Mouse (Mus musculus) forebrain, embryonic 14.5 days (tissue): ENCODE measurements around the gene Commd6. TPM values are rescaled to one million over a fixed set of nuclear protein-coding genes. Genes with fewer than 3 reads are reported as not detected.

Experiments
- ATAC-seq: fragments of 200-750 bp; cut with Nextera tagmentation; 2 replicates; pipeline ENCODE4 v1.8.0; 2017; ENCODE audit warnings: mild to moderate bottlenecking, moderate library complexity
- DNase-seq: peaks from one replicate; pipeline ENCODE4 v3.0.0-alpha.2; 2015; ENCODE audit warnings: low spot score
- H3K27ac ChIP-seq: fragments of 300-500 bp; sonication (generic); 2 replicates; pipeline ENCODE4 v1.5.1; 2014; ENCODE audit warnings: low read depth, mild to moderate bottlenecking, control low read depth, low read length, moderate library complexity
- H3K27me3 ChIP-seq: fragments of 300-500 bp; sonication (generic); replicated peaks from 2 replicates; pipeline ENCODE4 v1.6.1; 2014; ENCODE audit warnings: low read length, control low read depth, mixed read lengths; ENCODE audit not compliant: control insufficient read depth, insufficient read depth
- H3K36me3 ChIP-seq: fragments of 300-500 bp; sonication (generic); 2 replicates; pipeline ENCODE4 v1.6.1; 2014; ENCODE audit warnings: low read length, control low read depth; ENCODE audit not compliant: control insufficient read depth, insufficient read depth
- H3K4me1 ChIP-seq: fragments of 300-500 bp; sonication (generic); 2 replicates; pipeline ENCODE4 v1.6.1; 2014; ENCODE audit warnings: antibody characterized with exemption, low read length, control low read depth; ENCODE audit not compliant: control insufficient read depth, insufficient read depth
- H3K4me2 ChIP-seq: fragments of 300-500 bp; sonication (generic); 2 replicates; pipeline ENCODE4 v1.6.1; 2014; ENCODE audit warnings: mild to moderate bottlenecking, control low read depth, low read length
- H3K4me3 ChIP-seq: fragments of 300-500 bp; sonication (generic); 2 replicates; pipeline ENCODE4 v1.5.1; 2014; ENCODE audit warnings: low read depth, low read length, control low read depth
- H3K9ac ChIP-seq: fragments of 300-500 bp; sonication (generic); 2 replicates; pipeline ENCODE4 v1.6.1; 2014; ENCODE audit warnings: mild to moderate bottlenecking, low read length, control low read depth, moderate library complexity
- H3K9me3 ChIP-seq: fragments of 300-500 bp; sonication (generic); replicated peaks from 2 replicates; pipeline ENCODE4 v1.6.1; 2016; ENCODE audit warnings: low read length, control low read depth, mixed read lengths; ENCODE audit not compliant: control insufficient read depth
- WGBS: fragments of 180-500 bp; shearing (Covaris S2); extraction: QIAGEN DNeasy Blood & Tissue Kit; methylation state at CpG from one replicate; pipeline ENCODE4 v1.1.7; 2014; 5-methylcytosine and 5-hydroxymethylcytosine counted together
- polyA plus RNA-seq: library from polyadenylated mRNA; unstranded; fragments of >200 nt; fragmentation: Nextera tagmentation; extraction: Ambion mirVana; gene quantifications from 2 replicates; pipeline ENCODE4 v1.2.1, GENCODE M21; 2014

Commd6 gene
- polyA plus RNA-seq, 1 experiment from 2014 or later = 85.4 TPM

DNA sequence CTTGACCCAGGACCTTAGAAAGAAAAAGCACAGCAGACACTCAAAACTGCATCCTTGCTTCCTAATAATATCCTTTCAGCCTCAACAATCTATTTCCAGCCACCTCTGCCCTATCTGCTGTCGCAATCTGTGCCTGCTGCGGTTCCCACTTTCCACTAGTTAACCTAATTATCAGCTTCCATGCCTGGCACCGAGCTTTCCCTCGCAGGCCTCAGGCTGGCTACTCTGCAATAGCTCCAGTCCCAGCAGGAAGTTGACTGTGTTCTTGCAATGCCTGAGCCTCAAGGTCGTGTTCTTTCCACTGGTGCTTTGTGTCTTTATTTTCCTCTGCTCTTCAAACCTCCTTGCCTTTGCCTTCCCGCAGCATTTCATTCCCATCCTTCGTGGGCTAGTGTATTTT lies 54.4 kb downstream of the Commd6 start:
- H3K9ac ChIP-seq = no peak overlapping the region
- no peak for ATAC-seq
- H3K4me1 ChIP-seq = no peaks in the 10 kb centered on the region
- WGBS = 74% methylated on average over 7 of the region's 7 CpGs
- H3K9me3 ChIP-seq = no peaks in the 10 kb centered on the region
- no peak overlapping the region for H3K4me3 ChIP-seq
- no peak overlapping the region for H3K4me2 ChIP-seq
- no peak overlapping the region for H3K27ac ChIP-seq
- H3K36me3 ChIP-seq = no peaks in the 10 kb centered on the region
- peak; percentile 16 for DNase-seq
- H3K27me3 ChIP-seq = no peaks in the 10 kb centered on the region

Other genes with a start within 250 kb of the Commd6 start
- gene Tbc1d4, start 31.5 kb downstream of the Commd6 start, polyA plus RNA-seq = 5.6 and 6.1 TPM in 2 replicates
- 260 and 265 TPM in 2 replicates for gene Uchl3, start 13.3 kb upstream of the Commd6 start, polyA plus RNA-seq
- gene Gm9922, start 89.1 kb upstream of the Commd6 start, polyA plus RNA-seq = 0.59 TPM in 1 of 2 replicates, not detected in the other
- 4.4 and 9.6 TPM in 2 replicates for gene Lmo7, start 89.3 kb upstream of the Commd6 start, polyA plus RNA-seq